Mouse (Mus musculus) kidney, adult 9 months (tissue): ENCODE data around the gene Smyd1.
"Not testable (repeated sequence)": the region's sequence is repeated elsewhere in the genome, so short reads cannot be mapped to it uniquely, and the experiment has no call there.

ENCODE experiments used
- DNase-seq: peaks from one replicate; pipeline ENCODE4 v3.0.0; 2022

Smyd1 gene

GRCm38 (mm10) chr6:71321826-71322283, at the start of gene Smyd1:
Gene Smyd1, minus strand, starts transcription at chr6:71322233.
- DNase-seq: no peak

DNA sequence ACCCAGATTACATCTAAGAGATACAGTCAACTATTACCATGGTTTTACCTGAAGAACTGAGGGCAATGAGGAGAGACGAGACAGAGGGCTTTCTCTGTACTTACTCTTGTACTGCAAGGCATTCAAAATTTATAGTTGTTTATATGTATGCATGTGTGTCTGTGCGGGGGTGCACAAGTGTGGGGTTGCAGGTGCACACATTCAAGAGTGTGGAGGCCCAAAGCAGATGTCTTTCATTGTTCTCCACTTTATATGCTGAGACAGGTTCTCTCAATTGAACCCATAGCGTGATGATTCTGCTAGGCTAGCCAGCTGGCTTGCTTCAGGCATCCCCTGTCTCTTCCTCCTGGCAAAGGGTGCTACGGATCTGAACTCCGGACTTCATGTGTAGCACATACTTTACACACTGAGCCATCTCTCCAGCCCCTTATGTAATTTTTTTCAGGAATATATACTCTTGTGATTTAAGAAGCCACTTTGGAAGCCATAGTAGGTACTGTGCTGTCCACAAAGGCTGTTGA, 49.1 kb upstream of the Smyd1 start:
- DNase-seq: no peak

DNA sequence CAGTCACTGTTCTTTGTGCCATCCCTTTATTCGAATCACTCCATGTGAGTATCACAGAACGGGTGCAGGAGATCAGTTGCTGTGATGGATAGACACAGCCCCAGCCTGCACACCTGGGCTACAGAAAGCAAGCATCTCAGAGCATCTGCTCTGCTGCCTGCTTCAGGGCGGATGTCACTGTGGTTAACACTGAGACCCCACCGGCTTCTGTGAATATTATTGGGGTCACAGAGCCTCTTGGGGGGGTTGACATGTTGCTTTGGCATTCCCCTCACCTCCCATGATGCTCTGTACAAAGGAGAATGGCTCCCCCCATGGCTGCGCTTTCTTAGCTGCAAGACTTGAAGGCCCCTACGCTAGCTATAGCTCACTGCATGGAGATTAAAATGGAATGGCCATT, 47.4 kb upstream of the Smyd1 start:
- DNase-seq: no peak

- DNase-seq: no peak
These were observed 42.0 kb upstream of the Smyd1 start for GRCm38 (mm10) chr6:71363995-71364394.

GRCm38 (mm10) chr6:71361156-71361670, 39.2 kb upstream of the Smyd1 start:
- no peak for DNase-seq

- DNase-seq: no peak
These were observed 38.7 kb upstream of the Smyd1 start for GRCm38 (mm10) chr6:71360751-71361150.

GRCm38 (mm10) chr6:71360221-71360620, 38.2 kb upstream of the Smyd1 start:
- no peak for DNase-seq

- DNase-seq: no peak
These were observed 35.5 kb upstream of the Smyd1 start for GRCm38 (mm10) chr6:71357493-71357892.

- no peak for DNase-seq
These were observed 31.7 kb upstream of the Smyd1 start for GRCm38 (mm10) chr6:71353722-71354121.

DNA sequence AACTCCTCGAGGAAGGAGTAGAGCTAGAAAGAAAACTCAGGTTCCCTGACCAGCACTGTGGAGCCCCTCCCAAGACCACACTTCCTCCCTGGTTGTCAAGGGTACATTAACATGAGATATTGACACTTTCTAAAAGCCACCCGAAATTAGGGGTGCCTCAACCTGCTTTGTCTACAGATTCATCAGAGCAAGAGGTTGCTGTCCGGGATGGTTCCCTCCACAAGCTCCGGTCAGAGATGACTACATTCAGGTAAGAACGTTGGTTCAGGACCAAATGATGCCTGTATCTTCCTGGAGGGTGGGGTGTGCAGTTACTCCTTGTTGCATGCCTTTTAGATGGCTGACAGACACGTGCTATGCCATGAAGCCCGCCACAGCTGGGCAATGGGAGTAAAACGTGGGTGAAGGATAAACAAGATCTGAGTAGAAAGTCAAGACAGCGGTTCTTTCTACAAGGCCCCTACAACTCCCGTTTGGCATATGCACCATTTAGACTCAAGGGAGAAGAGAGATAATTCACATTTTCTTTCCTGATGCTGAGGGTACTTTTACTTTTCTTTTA, 30.9 kb upstream of the Smyd1 start:
- no peak for DNase-seq

DNA sequence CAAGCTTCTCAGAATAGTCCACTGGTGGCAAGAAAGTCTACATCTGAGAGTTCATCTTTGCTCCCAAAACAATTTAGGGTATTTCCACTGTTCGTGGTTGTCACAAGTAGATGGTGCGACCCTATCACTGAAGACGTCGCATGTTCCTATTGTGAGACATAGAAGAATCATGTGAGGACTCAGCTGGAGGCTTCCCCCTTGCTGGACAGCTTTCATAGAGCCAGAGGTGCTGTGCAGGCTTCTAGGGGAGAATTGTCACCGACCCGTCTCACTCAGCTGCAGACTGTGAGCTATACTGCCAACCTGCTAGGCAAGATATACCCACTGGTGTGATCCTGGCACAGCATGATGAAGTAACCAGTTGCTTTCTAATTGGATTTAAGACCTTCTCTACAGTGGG, 30.2 kb upstream of the Smyd1 start:
- DNase-seq: no peak

DNA sequence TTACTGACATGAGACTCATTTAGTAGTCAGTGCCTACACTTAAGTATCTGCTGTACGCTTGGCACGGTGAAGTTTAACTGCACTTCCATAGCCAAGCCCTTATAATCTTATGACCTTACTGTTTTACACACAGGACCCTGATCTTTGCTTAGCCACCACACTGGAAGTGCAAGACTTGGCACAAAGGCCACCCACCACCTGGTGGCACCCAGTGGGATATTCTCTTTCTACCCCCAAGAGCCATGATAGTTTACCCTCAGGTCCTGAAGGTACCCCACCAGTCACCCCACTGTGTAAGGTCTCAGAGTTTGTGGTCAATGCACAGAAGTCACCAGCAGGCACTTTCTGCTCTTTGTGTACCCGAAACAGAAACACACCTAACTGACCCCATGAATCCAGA, 29.2 kb upstream of the Smyd1 start:
- DNase-seq: no peak

DNA sequence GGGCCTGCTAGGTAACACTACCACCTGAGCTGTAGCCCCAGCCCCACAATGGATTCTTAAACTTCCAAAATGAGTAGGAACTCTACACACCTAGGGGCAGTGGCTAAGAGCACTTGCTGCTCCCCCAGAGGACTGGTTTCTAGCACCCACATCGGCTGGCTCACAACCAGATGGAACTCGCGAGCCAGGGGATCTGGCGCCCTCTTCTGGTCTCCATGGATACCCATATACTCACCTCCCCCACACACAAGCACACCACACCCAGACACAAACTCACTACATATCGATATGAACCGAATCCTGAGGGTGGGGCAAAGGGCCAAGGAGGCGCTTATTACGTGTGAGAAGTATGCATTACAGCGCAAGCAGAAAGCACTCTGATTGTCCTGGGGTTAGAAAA, 26.0 kb upstream of the Smyd1 start:
- DNase-seq: no peak

DNA sequence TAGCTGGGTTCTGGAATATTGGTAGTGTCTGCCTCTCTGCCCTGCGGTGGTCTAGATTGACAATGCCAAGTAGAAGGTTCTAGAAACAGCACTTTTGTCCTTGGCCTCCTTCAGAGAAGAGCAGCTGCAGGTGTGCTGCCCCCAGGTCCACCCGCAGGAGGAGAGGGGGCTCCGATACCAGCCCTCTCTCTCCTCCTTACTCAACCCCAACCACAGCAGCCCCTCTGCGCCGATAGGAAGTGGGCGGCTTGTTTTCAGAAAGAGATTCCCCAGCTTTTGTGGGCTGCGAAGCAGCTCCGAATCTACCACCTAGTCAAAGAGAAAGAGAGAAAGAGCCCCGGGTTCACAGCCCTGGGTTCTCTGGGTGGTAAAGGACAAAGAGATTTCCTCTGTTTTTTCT, 19.1 kb upstream of the Smyd1 start:
- no peak for DNase-seq

DNA sequence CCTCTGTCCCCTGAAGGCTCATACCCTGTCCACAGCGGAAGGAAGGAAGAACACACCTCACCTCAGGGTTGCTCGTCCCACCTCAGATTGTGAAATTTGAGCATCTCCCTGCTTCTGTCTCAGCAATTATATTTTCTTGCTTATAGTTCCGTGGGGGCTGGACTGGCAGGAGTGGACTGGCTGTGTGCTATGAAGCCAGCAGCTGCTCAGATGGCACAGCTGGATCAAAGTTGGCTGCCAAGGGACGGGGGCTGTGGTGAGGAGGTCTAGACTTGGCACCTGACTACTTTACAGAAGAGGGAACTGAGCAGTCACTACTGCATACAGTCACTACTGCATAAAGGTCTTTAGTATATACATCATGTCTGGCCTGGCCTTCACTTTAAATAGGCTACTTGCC, 17.3 kb upstream of the Smyd1 start:
- DNase-seq: no peak

- DNase-seq: no peak
These were observed 16.9 kb upstream of the Smyd1 start for GRCm38 (mm10) chr6:71338941-71339340.

DNA sequence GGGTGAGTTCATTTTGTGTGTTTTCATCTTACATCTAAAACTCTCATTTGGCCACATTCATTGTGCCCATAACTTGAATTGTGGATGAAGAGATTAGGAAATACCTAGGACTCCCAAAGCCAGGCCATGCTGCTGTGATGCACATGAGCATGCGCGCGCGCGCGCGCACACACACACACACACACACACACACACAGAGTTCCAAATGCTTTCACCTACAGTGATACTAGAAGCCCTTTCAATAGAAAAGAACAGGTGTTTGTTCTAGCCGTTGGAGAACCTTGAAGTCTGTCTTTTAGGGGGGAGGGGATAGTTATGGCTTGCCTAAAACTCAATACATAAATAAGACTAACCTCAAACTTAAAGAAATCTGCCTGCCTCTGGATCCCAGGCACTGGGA, 15.6 kb upstream of the Smyd1 start:
- DNase-seq: no peak

DNA sequence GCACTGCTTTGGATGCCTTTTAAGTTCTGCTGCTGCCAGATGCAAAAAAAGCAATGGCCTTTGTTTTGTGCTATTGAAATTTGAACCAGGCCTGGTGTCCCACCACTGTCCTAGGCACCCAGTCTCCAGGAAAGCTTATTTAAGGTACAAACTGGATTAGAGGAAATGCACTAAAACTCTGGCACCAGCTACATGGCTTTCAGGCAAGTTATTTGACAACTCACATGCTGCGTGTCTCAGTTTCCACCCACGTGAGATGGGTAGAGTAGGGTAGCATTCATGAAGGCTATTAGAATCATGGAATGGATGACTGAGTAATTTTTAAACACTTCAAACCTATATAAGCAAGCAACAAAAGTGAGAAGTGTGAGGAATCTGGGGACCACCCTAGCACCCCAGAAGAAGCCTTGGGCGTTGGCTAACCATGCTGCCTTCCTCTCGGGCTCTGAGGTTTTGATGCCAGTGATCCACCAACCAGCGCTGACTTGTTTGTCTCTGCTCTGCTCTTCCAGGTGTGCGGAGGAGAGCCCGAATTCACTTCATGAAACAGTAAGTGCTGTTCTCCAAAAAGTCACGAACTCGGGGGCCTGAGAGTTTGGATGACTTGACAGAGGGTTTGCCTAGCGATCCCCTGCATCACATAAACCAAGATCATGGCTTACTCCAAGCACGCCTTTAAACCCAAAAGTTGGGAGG, 11.7 kb upstream of the Smyd1 start:
- no peak for DNase-seq

GRCm38 (mm10) chr6:71333031-71333430, 11.0 kb upstream of the Smyd1 start:
- DNase-seq: no peak

GRCm38 (mm10) chr6:71332236-71332965, 10.4 kb upstream of the Smyd1 start:
- no peak for DNase-seq

DNA sequence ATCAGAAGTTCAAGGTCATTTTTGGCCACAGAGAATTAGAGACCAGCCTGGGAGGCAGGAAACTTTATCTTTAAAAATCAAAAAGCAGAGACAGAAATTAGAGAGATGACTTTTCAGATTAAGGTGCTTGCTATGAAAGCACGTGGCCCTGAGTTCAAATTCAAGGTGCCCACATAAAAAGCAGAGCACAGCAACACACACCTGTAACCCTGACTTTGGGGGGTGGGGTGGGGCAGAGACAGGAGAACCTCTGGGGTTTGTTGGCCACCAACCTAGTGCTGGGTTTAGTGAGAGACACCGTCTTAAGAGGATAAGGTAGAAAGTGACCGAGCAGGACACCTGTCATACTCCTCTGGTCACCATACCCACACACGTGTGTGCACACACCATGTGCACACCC, 9.5 kb upstream of the Smyd1 start:
- DNase-seq: not testable (repeated sequence)

DNA sequence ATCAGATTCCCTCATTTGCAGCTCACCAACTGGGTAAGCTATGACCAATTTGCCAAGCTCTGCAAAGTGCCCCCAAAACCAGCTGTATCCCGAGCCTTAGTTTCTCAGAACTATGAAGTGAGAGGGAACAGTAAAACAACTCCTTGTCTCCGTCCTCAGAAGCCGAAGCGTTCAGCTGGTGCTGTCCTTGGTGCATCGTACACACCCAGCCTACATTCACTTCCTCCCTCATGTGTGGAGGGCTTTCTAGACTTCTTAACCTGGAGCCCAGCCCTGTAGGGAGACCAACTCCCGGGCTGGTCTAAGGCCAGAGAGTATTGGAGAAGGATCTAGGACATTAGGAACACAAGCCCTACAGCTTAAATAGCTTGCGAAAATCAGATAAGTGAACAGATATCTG, 8.5 kb upstream of the Smyd1 start:
- DNase-seq: no peak

DNA sequence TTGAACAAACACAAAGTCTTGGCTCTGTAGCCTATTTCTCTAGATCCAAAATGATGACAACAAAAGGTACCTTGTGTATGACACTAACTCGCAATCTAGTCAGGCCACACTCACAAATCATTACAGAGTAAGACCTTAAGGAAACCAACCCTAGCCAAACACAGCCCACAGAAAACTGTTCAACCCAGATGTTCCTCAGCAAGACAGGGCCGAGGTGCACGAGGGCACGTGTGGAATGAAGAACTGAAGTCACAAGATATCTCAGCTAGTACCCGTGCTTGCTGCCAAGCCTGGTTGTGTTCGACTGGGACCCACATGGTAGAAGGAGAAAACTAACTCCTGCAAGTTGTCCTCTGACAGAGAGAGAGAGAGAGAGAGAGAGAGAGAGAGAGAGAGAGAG, 7.8 kb upstream of the Smyd1 start:
- DNase-seq: no peak

DNA sequence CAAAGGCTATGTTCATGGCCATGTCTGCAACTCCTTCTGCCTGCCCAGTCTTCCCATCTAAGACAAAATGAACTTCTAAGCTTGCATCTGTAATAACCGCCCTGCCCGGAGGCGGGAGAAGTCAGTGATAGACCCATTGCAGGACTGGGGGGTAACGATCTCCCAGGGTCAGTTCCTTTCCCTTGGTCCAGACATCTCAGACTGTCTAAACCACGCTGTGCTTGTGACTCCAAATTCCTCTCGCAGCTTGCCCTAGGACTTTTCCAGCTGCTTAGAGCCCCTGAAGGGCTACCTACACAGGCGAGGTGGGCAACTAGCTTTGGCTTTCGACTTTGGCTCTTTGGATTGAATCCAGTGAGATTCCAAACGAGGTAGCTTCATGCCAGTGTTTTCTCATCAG, 2.8 kb upstream of the Smyd1 start:
- DNase-seq: no peak
